Mouse (Mus musculus) 416B (cell line): ENCODE measurements around the gene Pdlim3.
"Not testable (repeated sequence)": the region's sequence is repeated elsewhere in the genome, so short reads cannot be mapped to it uniquely, and the experiment has no call there.

Experiments used
- DNase-seq: peaks from one replicate; pipeline ENCODE4 v3.0.0; 2011; ENCODE audit warnings: low read depth

Gene Pdlim3

GRCm38 (mm10) chr8:45885202-45885685 lies at the start of gene Pdlim3:
TSS of gene Pdlim3 (plus strand) at chr8:45885461.
- no peak for DNase-seq

DNA sequence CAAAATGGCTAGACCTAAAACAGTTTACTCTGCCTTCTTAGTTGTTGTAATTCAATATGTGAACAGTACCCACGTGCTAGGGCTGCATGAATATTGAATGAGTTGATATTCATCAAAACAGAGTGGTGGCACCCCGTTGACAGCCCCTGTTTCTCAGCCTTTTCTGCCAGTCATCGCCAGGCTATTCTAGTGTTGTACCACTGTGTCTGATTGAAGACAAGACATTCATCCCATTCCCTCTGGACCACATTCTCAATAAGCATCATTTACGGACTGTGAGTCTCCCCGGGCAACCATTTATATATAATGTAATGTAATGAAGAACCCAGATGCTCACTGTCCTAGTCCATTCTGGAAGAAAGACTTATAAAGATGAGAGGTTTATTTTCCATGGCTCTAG lies 42.0 kb upstream of the Pdlim3 start:
- no peak for DNase-seq

DNA sequence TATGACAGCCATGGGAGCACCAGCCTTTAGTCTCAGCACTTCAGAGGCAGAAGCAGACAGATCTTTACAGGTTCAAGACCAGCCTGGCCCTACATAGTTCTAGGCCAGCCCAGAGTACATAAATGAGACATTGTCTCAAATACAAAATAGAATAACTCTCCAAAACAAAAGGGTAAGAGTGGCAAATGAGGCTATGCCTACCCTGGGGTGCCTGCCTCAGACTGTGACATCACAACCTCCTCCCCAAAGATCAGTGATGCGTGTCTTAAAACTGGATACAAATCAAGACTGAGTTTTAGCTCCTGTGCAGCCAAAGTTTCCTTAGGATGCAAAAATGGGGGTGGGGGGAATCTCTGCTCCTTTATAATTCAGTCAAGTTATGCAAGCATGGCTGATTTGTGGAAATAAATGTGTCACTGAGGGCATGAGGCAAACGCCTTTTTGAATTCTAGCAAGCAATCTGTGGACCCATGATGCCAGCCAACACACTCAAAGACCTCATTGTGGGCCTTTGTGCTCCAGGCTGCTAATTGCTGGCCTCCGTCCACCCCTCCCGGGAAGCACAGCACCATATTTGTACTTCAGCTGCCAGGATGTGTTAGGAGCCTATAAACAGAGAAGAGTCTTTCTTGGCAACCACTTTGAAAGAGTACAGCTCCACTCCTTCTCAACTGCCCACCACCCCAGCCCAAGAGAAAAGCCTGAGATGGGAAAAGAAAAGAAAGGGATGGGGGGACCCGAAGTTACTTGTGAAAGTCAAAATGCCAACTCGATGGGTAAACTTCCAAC lies 41.0 kb upstream of the Pdlim3 start:
- no peak for DNase-seq

DNA sequence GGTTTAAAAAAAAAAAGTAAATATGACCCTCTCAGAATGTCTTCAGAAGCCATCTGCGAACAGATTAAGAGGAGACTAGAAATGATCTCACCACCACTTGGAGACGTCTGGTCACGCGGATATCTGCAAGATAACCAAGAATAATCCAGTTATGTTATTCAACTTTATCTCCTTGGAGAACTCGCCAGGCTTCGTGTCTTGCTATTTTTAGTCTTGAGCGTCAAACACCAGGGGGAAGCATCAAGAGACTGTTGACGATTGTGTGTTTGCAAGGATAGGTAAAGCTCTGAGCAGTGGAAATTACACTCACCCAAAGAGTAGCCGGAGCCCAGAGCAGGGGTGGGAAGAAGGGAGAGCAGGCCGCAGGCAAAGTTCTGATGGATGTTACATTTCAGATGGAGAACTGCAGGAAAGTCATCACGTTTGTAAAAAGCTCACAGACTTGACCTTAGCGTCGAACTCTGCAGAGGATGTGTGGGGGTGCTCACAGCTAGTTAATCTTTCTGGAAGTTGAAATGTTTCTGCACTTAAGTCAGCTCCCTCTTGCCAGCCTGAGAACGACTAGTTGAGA lies 40.3 kb upstream of the Pdlim3 start:
- DNase-seq, result no peak

- DNase-seq, result no peak
Measured at GRCm38 (mm10) chr8:45845906-45846305, 39.4 kb upstream of the Pdlim3 start.

DNA sequence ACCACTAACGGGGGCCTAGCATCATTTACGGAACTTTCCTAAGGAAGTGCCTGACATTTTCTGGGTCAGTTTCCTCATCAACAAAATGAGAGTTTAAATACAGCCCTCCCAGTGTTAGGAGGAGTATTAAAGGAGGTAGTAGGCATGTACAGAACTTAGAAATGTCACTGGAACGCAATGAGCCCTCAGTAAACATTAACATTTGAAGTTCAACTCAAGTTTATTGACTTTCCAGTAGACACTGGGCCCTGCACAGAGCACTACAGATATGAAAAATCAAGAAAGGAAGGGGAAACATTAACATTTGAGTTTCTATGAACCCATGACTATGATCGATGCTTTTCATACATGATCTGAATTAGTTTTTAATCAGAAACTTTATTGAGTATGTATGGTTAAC lies 30.1 kb upstream of the Pdlim3 start:
- DNase-seq, result no peak

DNA sequence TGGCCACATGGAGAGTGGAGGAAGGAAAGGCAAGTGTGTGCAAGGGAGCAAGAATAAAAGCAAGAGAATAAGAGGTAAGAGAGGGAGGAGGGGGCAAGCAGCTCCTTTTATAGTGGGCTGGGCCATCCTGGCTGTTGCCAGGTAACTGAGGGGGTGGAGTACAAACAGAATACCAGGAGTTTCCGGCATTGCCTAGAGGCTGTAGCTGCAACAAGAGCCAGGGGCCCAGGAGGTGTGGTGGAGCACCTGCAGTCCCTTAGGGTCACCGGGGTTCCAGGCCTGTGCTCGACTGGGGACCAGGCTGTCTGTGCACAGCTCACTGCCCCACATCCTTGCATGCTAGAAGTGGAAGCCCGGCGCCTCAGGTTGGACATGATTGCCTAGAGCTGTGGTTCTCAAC lies 27.5 kb upstream of the Pdlim3 start:
- no peak for DNase-seq

DNA sequence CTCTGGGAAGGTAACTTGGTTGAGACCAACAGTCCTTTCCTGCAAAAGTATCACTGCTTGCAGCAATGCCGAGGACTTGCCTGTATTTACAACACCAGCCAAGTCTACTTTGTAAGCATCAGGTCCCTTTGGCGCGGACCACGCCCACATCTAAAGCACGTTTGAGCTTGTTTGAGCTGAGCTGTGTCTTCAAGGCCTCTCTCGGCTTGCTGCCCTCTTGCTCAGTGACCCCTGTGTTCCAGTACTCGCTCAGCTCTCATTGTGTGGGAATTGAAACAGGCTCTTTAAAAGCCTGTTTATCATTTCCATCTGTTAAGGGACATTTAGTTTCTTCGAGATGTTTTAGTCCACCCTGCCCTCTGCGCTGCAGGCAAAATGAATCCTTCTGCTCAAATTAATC lies 26.9 kb upstream of the Pdlim3 start:
- DNase-seq, result no peak

DNA sequence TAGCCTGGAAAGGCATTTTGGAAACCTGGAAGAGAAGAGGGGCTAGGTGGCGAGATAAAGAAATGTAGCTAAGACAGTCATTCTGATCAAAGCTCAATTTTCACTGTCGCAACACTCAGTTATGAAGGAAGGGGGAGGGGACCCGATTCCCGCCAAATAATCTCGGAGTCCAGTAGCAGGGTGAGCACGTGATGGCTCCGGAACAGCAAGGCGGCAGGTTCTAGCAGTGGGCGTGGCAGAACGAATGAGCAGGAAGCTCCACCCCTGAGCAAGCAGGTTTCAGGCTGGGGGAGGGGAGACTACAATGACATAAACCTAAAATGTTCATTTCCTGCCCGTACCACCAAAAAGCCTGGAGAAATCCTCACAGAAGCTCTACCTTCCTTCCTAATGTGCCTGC lies 13.7 kb upstream of the Pdlim3 start:
- not testable (repeated sequence) for DNase-seq

DNA sequence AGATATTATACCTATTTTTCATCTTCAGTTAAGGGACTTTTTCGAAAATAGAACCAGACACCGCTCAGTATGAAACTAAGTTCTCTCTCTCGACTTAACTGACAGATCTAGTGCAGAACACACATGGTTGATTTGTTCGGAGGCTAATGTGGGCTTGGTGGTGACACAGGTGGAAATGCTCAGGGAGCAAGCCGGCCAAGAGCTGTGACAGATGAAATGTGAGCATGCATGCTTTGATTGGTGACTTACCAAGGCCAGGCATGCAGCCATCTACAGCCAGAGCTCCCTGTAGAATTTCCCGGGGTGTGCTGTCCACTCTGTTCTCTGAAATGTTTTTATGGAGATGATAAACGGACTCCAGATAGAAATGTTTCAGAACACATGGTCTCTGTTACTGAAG lies 13.2 kb upstream of the Pdlim3 start:
- DNase-seq, result no peak

DNA sequence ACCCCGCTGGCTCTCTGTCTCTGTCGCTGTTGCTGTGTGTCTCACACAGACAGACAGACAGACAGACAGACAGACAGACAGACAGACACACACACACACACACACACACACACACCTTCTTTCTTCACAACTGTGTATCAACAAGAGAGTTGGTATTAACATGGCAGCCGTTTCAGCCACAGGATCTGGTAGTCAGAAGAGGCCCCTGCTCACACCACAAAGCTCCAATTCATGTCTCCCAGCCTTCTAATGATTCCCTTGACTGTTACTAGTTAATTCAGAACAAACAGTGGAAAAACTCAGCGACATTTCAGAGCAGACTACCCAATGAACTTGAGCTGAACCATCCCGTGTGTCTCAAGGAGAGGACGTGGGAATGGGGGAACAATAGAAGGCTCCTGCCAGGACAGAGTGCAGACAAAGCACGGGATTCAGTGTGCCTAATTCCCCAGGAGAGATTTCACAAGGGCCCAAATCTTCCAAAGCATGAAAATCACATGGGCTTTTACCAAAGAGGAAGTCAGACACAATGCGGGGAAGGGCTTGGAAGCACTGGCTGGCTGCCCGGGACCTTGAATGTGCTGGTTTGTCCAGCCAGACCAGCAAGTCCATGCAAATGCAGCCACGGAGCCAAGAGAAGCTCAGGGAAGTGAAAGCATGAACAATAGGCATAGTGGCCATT lies 10.2 kb upstream of the Pdlim3 start:
- DNase-seq, result no peak

GRCm38 (mm10) chr8:45876397-45876796 lies 8.9 kb upstream of the Pdlim3 start:
- DNase-seq, result no peak

DNA sequence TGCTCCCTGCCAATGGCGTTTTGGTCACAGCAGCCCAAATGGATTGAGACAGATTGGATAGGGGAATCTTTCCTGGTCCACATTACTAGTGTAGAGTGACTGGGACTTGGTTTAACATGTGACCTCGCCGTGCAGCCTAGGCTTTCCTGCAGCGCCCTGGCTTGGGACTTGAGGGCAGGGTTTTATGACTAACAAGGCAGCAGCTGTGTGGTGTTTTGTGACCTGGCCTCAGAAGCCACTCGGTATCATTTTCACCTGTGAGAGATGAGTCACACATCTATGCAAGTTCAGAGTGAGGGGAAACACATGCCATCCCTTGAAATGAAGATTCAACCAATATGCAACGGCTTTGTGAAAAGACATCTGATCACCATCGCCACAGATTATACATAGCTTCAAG lies 7.6 kb upstream of the Pdlim3 start:
- no peak for DNase-seq

GRCm38 (mm10) chr8:45880457-45880856 lies 4.8 kb upstream of the Pdlim3 start:
- DNase-seq, result peak; percentile 37

DNA sequence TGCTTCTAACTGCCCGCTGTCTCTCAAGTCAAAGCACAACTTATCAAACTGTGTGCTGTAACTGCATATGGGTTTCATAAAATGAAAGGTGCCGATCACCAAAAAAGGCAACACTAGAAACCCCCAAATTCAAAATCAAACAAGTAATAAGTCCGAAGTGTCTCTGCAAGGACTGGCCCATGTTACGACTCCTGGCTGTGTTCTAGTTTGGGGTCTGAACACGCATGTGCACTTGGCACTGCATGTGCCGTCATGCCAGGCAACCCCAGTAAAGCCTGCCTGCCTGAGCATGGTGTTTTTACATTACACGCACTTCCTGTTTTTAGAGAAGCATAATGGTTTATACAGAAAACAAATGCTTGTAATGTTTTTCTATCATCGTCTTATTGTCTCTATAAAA lies 3.5 kb upstream of the Pdlim3 start:
- DNase-seq, result no peak

- no peak for DNase-seq
Measured at GRCm38 (mm10) chr8:45883793-45884192, 1.5 kb upstream of the Pdlim3 start.

DNA sequence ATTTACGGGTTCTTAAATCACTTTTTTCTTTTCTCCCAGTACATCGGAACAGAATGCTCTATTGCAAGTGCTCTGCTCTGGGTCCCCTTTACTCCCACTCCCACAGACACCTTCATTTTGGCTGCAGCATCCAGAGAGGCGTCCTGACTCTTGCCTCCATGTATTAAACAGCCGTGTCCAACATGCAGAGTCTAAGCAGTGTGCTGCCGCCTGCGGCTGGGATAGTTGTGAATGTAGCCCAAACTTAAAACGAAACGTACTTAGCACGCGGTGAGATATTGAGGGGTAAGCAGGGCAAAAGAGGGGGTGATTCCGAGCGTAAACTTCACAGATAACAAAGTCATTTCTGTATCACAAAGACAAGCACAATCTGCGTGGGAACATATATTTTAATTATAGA lies 709 bp upstream of the Pdlim3 start:
- DNase-seq, result no peak

GRCm38 (mm10) chr8:45885775-45886174 lies 514 bp downstream of the Pdlim3 start:
- DNase-seq, result no peak

DNA sequence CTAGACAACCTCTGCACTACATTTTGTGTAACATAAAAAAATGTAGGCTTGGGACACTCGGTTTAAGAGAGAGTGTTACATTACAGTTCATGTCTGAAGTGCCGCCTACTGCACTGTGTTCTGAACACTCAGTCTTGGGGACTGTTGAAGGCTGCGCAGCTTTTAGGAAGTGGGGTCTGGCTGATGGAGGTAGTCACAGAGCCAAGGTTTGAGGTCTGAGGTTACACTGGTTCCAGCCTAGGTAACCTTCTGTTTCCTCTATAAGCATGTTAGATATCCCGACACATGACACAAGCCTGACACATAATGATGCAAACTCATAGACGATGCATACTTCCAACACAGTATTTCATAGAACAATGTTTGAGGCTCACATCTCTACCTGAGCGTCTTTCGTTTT lies 4.5 kb downstream of the Pdlim3 start:
- DNase-seq, result no peak

- DNase-seq, result no peak
Measured at GRCm38 (mm10) chr8:45896590-45896989, 11.3 kb downstream of the Pdlim3 start.

DNA sequence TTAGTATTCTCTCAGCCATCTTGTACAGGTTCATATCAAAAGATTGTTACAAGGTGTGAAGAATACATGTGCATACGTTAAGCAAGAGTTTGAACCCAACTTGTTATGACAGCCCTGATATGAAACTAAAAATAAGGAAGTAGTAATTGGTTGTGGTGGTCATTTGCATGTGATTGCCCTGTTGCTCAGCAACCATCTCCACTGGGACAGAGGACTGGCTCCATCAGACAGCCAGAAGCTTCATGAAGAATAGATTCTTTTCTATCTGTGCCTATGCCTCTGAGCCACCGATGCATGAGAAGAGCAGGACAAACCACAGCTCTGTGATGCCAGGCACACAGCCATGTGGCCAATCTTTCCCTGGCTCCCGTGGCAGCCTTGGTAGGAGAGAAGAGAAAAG lies 14.5 kb downstream of the Pdlim3 start:
- no peak for DNase-seq

DNA sequence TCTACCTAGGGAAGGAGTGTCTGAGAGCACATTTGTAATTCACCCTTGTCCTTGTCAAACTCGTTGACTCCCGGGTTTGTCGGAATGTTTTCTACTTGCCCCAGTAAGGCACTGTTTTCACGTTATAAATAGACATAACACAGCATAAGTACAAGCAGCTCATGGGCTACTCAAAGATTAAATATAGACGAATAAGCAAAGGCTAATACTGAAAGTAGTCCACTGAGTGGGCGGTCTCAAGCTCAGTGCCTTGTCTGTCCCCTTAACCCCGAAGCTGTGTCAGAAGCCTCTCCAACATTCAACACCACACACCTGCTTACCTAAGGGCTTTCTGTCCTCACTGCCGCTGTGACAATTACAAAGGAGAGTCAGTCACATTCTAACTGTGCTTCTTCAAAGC lies 16.4 kb downstream of the Pdlim3 start:
- DNase-seq, result no peak

DNA sequence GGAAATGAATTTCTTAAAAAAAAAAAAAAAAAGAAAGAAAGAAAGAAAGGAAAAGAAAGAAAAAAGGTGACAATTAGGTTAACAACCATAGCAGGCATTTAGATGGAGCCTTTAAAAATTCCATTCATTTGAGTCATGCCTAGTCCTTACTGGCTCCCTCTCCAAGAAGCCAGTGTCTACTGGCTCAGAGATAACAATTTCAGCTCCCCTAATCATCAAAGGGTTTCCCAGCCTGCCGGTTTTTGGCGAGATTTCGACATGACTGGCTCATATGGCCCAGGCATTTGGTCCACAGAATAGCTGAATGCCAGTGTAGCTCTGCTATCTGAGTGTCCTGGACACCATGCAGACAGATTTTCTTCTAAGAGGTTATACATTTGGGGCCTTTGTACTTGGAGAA lies 18.4 kb downstream of the Pdlim3 start:
- no peak for DNase-seq
